Mouse (Mus musculus) ovary, postnatal 36 days (tissue): ENCODE measurements at regions not wholly inside any gene's neighbourhood (a gene's known extent, or its start where the extent isn't known, plus 50 kb on each side); places are given as distances from the start of the nearest gene placed in this dataset.
"Not testable (repeated sequence)": the region's sequence is repeated elsewhere in the genome, so short reads cannot be mapped to it uniquely, and the experiment has no call there.

ENCODE experiments used
- DNase-seq: peaks from one replicate; pipeline ENCODE4 v3.0.0; 2022; ENCODE audit warnings: low spot score, mixed read lengths

- no peak for DNase-seq
These were observed 55.2 kb downstream of the Gm12728 start for GRCm38 (mm10) chr4:105844675-105845466.

GRCm38 (mm10) chr4:105845998-105846989 lies 56.6 kb downstream of the Gm12728 start:
- not testable (repeated sequence) for DNase-seq

GRCm38 (mm10) chr4:105853086-105853485 lies 63.4 kb downstream of the Gm12728 start:
- DNase-seq = no peak

- DNase-seq = no peak
These were observed 69.6 kb downstream of the Gm12728 start for GRCm38 (mm10) chr4:105859052-105859864.

- no peak for DNase-seq
These were observed 71.4 kb downstream of the Gm12728 start for GRCm38 (mm10) chr4:105860930-105861653.

- no peak for DNase-seq
These were observed 72.0 kb downstream of the Gm12728 start for GRCm38 (mm10) chr4:105861654-105862037.

GRCm38 (mm10) chr4:105870512-105870911 lies 80.8 kb downstream of the Gm12728 start:
- no peak for DNase-seq

GRCm38 (mm10) chr4:105877246-105877645 lies 87.6 kb downstream of the Gm12728 start:
- DNase-seq = no peak

GRCm38 (mm10) chr4:105879891-105880290 lies 90.2 kb downstream of the Gm12728 start:
- DNase-seq = no peak

GRCm38 (mm10) chr4:105884791-105885190 lies 95.1 kb downstream of the Gm12728 start:
- DNase-seq = no peak

GRCm38 (mm10) chr4:105891438-105891837 lies 101.8 kb downstream of the Gm12728 start:
- no peak for DNase-seq

- no peak for DNase-seq
These were observed 102.4 kb downstream of the Gm12728 start for GRCm38 (mm10) chr4:105892065-105892464.

- no peak for DNase-seq
These were observed 105.4 kb downstream of the Gm12728 start for GRCm38 (mm10) chr4:105895116-105895515.

- no peak for DNase-seq
These were observed 108.6 kb downstream of the Gm12728 start for GRCm38 (mm10) chr4:105898054-105898847.

- no peak for DNase-seq
These were observed 115.2 kb downstream of the Gm12728 start for GRCm38 (mm10) chr4:105904896-105905295.

- no peak for DNase-seq
These were observed 116.7 kb downstream of the Gm12728 start for GRCm38 (mm10) chr4:105906411-105906810.

GRCm38 (mm10) chr4:105907611-105908010 lies 117.9 kb downstream of the Gm12728 start:
- no peak for DNase-seq

GRCm38 (mm10) chr4:105908281-105908680 lies 118.6 kb downstream of the Gm12728 start:
- no peak for DNase-seq

- DNase-seq = no peak
These were observed 119.6 kb downstream of the Gm12728 start for GRCm38 (mm10) chr4:105909272-105909671.

GRCm38 (mm10) chr4:105910666-105911065 lies 121.0 kb downstream of the Gm12728 start:
- no peak for DNase-seq
